9 mouse cellular contexts compared by ENCODE assay signal in genomic region chr9:43253271-43253681, GRCm38 (mm10). TPM values are rescaled to one million over a fixed set of nuclear protein-coding genes. Genes with fewer than 3 reads are reported as not detected.
DNase-seq lines count a peak whose midpoint lies in the region; ATAC-seq and TF ChIP-seq lines count a peak whose summit lies in the region.
"Had no signal": no experiment of that assay in that cellular context is flagged by ENCODE, and none has a peak within 500 bp of the region (broad histone marks: within the 10 kb centered on the region; RNA-seq: fewer than 3 reads in every experiment).

No protein-coding gene starts in this region.

- intact Hi-C loops in gastrocnemius, postnatal 14 days (cut with DNase I; ENCODE audit: low total_unique reads): no loop called here

- WGBS in hindbrain, embryonic 10.5 days: 21% methylated on average over 5 of the region's 5 CpGs
- WGBS in hindbrain, postnatal 0 days: 28% methylated on average over 5 of the region's 5 CpGs
- 5% methylated on average over 5 of the region's 5 CpGs for WGBS in kidney, embryonic 14.5 days
- WGBS in neural tube, embryonic 12.5 days: 3% methylated on average over 5 of the region's 5 CpGs

- H3K27me3 ChIP-seq in hindbrain, embryonic 10.5 days (ENCODE audit: insufficient read depth, poor library complexity, severe bottlenecking): no peaks in the 10 kb centered on the region
- no peaks in the 10 kb centered on the region for H3K27me3 ChIP-seq in hindbrain, postnatal 0 days (ENCODE audit: insufficient read depth, low read length)
- H3K27me3 ChIP-seq in kidney, embryonic 14.5 days (ENCODE audit: control insufficient read depth, insufficient read depth, low read length): no peaks in the 10 kb centered on the region
- no peaks in the 10 kb centered on the region for H3K27me3 ChIP-seq in neural tube, embryonic 12.5 days (replicated peaks)
- H3K27me3 ChIP-seq: liver, embryonic 15.5 days had no signal

- peaks cover 46% of the 10 kb centered on the region for H3K4me1 ChIP-seq in hindbrain, embryonic 10.5 days (replicated peaks)
- H3K4me1 ChIP-seq in hindbrain, postnatal 0 days (ENCODE audit: insufficient read depth, low read length): no peaks in the 10 kb centered on the region
- peaks cover 20% of the 10 kb centered on the region for H3K4me1 ChIP-seq in kidney, embryonic 14.5 days (ENCODE audit: control insufficient read depth, insufficient read depth, low read length)
- H3K4me1 ChIP-seq in neural tube, embryonic 12.5 days: peaks cover 14% of the 10 kb centered on the region

- peak; percentile 64 for DNase-seq in hindbrain, embryonic 10.5 days (ENCODE audit: low spot score)
- DNase-seq in hindbrain, postnatal 0 days (ENCODE audit: low spot score): no peak
- peak; percentile 83 for DNase-seq in gastrocnemius, postnatal 14 days
- no peak for DNase-seq in cerebellum, adult 9-11 months
- no peak for DNase-seq in frontal cortex, postnatal 10 days (ENCODE audit: low spot score in 2 of 2)
- DNase-seq in layer of hippocampus, adult 9-10 months (ENCODE audit: low spot score): no peak

- peak overlapping the region; percentile 18; the same call in 1 of the 2 replicates for H3K4me3 ChIP-seq in hindbrain, embryonic 10.5 days
- no peak overlapping the region for H3K4me3 ChIP-seq in hindbrain, postnatal 0 days (ENCODE audit: low read length)
- no peak overlapping the region for H3K4me3 ChIP-seq in kidney, embryonic 14.5 days (ENCODE audit: low read length)
- no peak overlapping the region for H3K4me3 ChIP-seq in neural tube, embryonic 12.5 days
- H3K4me3 ChIP-seq: liver, embryonic 15.5 days had no signal

- no peaks in the 10 kb centered on the region for H3K9me3 ChIP-seq in hindbrain, embryonic 10.5 days
- no peaks in the 10 kb centered on the region for H3K9me3 ChIP-seq in hindbrain, postnatal 0 days (ENCODE audit: low read length)
- H3K9me3 ChIP-seq in kidney, embryonic 14.5 days (ENCODE audit: control insufficient read depth, low read length): no peaks in the 10 kb centered on the region
- H3K9me3 ChIP-seq in neural tube, embryonic 12.5 days: no peaks in the 10 kb centered on the region
- H3K9me3 ChIP-seq: liver, embryonic 15.5 days had no signal

- H3K27ac ChIP-seq in hindbrain, embryonic 10.5 days: peak overlapping the region; percentile 82
- H3K27ac ChIP-seq in hindbrain, postnatal 0 days: no peak overlapping the region
- peak overlapping the region; percentile 91 for H3K27ac ChIP-seq in kidney, embryonic 14.5 days (ENCODE audit: low read depth, low read length)
- peak overlapping the region; percentile 37; the same call in 1 of the 2 replicates for H3K27ac ChIP-seq in neural tube, embryonic 12.5 days
- H3K27ac ChIP-seq: liver, embryonic 15.5 days had no signal

- H3K36me3 ChIP-seq in hindbrain, embryonic 10.5 days: no peaks in the 10 kb centered on the region
- H3K36me3 ChIP-seq in hindbrain, postnatal 0 days (ENCODE audit: insufficient read depth, low read length): no peaks in the 10 kb centered on the region
- no peaks in the 10 kb centered on the region for H3K36me3 ChIP-seq in kidney, embryonic 14.5 days (ENCODE audit: control insufficient read depth, insufficient read depth, low read length)
- no peaks in the 10 kb centered on the region for H3K36me3 ChIP-seq in neural tube, embryonic 12.5 days
- H3K36me3 ChIP-seq: liver, embryonic 15.5 days had no signal

- H3K9ac ChIP-seq in hindbrain, postnatal 0 days (replicated peaks; ENCODE audit: low read length): no peak overlapping the region
- H3K9ac ChIP-seq in kidney, embryonic 14.5 days (ENCODE audit: low read depth, low read length): 0 out of 2 replicates have a peak overlapping the region, but pooled peaks have one; percentile 34
- H3K9ac ChIP-seq in neural tube, embryonic 12.5 days: peak overlapping the region; percentile 4; the same call in 1 of the 2 replicates
- H3K9ac ChIP-seq: liver, embryonic 15.5 days had no signal

- no peak overlapping the region for H3K4me2 ChIP-seq in hindbrain, postnatal 0 days (ENCODE audit: low read depth, low read length)
- peak overlapping the region; percentile 12; the same call in 1 of the 2 replicates for H3K4me2 ChIP-seq in kidney, embryonic 14.5 days (replicated peaks; ENCODE audit: low read depth, low read length)
- peak overlapping the region; percentile 19; the same call in 1 of the 2 replicates for H3K4me2 ChIP-seq in neural tube, embryonic 12.5 days (replicated peaks)
- H3K4me2 ChIP-seq: liver, embryonic 15.5 days had no signal

- TF ChIP-seq CTCF in hindbrain, postnatal 0 days (IDR thresholded peaks at IDR 0.05; ENCODE audit: low read depth): no peak

- no peak for ATAC-seq in hindbrain, postnatal 0 days
- ATAC-seq in kidney, embryonic 14.5 days (ENCODE audit: low FRiP score, low TSS enrichment): peak; percentile 90
- ATAC-seq in neural tube, embryonic 12.5 days (ENCODE audit: low FRiP score, low read depth): peak; percentile 56; the same call in 1 of the 2 replicates

RNA-seq across cellular contexts. Expression of gene Oaf, which starts 13.6 kb away (rescaled TPM):
- polyA plus RNA-seq in hindbrain, embryonic 10.5 days (2016; fragmentation: Nextera tagmentation; extraction: Ambion mirVana): 34.9 and 43.0 TPM in 2 replicates
- total RNA-seq in hindbrain, postnatal 0 days (2014; rRNA removed): 5.6 and 8.0 TPM in 2 replicates
- 6.2 TPM in 2 replicates for polyA plus RNA-seq in hindbrain, postnatal 0 days (2015; fragmentation: Nextera tagmentation; extraction: Ambion mirVana)
- total RNA-seq in gastrocnemius, postnatal 14 days (2021): 10 to 100 TPM; 12.0 to 24.9 TPM
- polyA plus RNA-seq in kidney, embryonic 14.5 days (2014; fragmentation: Nextera tagmentation; extraction: Ambion mirVana): 88.5 and 88.9 TPM in 2 replicates
- polyA plus RNA-seq in neural tube, embryonic 12.5 days (2016; fragmentation: Nextera tagmentation; extraction: Ambion mirVana): 37.2 and 40.0 TPM in 2 replicates

RNA-seq across cellular contexts. Expression of gene Pou2f3, which starts 43.1 kb away (rescaled TPM):
- polyA plus RNA-seq in hindbrain, embryonic 10.5 days (2016; fragmentation: Nextera tagmentation; extraction: Ambion mirVana): 0.09 TPM in 1 of 2 replicates, not detected in the other
- total RNA-seq in hindbrain, postnatal 0 days (2014; rRNA removed): 0.10 TPM in 1 of 2 replicates, not detected in the other
- 0.11 and 0.13 TPM in 2 replicates for polyA plus RNA-seq in hindbrain, postnatal 0 days (2015; fragmentation: Nextera tagmentation; extraction: Ambion mirVana)
- total RNA-seq in gastrocnemius, postnatal 14 days (2021): under 1 TPM in 1 of 2 experiments, not detected in 1; 0.11 TPM
- 0.11 TPM in 1 of 2 replicates, not detected in the other for polyA plus RNA-seq in kidney, embryonic 14.5 days (2014; fragmentation: Nextera tagmentation; extraction: Ambion mirVana)
- not detected in 2 replicates for polyA plus RNA-seq in neural tube, embryonic 12.5 days (2016; fragmentation: Nextera tagmentation; extraction: Ambion mirVana)
- polyA plus RNA-seq: liver, embryonic 15.5 days had no signal

RNA-seq across cellular contexts. Expression of gene Trim29, which starts 57.4 kb away (rescaled TPM):
- 1.9 and 2.1 TPM in 2 replicates for polyA plus RNA-seq in hindbrain, embryonic 10.5 days (2016; fragmentation: Nextera tagmentation; extraction: Ambion mirVana)
- total RNA-seq in hindbrain, postnatal 0 days (2014; rRNA removed): 0.05 and 0.14 TPM in 2 replicates
- polyA plus RNA-seq in hindbrain, postnatal 0 days (2015; fragmentation: Nextera tagmentation; extraction: Ambion mirVana): 0.35 and 0.45 TPM in 2 replicates
- under 1 TPM; 0.08 to 0.16 TPM for total RNA-seq in gastrocnemius, postnatal 14 days (2021)
- polyA plus RNA-seq in kidney, embryonic 14.5 days (2014; fragmentation: Nextera tagmentation; extraction: Ambion mirVana): 0.31 and 0.50 TPM in 2 replicates
- polyA plus RNA-seq in neural tube, embryonic 12.5 days (2016; fragmentation: Nextera tagmentation; extraction: Ambion mirVana): 1.7 and 2.4 TPM in 2 replicates

Comparison
In these comparisons a context has a peak if more than half of its experiments do, and no peak if none do; other contexts are left out.
1. DNase-seq: peak in hindbrain, embryonic 10.5 days (single experiment) and gastrocnemius, postnatal 14 days (single experiment); none in hindbrain, postnatal 0 days (single experiment), cerebellum, adult 9-11 months (single experiment), frontal cortex, postnatal 10 days (0 of 2) and layer of hippocampus, adult 9-10 months (single experiment).